Mouse (Mus musculus): ENCODE results near the gene 4930568D16Rik. TPM values are rescaled to one million over a fixed set of nuclear protein-coding genes. Genes with fewer than 3 reads are reported as not detected.
A peak's percentile ranks its signal among the peaks of the same experiment; 100 is the strongest.

4930568D16Rik gene
- polyA plus RNA-seq, 1 experiment from 2014 or later: not detected

DNA sequence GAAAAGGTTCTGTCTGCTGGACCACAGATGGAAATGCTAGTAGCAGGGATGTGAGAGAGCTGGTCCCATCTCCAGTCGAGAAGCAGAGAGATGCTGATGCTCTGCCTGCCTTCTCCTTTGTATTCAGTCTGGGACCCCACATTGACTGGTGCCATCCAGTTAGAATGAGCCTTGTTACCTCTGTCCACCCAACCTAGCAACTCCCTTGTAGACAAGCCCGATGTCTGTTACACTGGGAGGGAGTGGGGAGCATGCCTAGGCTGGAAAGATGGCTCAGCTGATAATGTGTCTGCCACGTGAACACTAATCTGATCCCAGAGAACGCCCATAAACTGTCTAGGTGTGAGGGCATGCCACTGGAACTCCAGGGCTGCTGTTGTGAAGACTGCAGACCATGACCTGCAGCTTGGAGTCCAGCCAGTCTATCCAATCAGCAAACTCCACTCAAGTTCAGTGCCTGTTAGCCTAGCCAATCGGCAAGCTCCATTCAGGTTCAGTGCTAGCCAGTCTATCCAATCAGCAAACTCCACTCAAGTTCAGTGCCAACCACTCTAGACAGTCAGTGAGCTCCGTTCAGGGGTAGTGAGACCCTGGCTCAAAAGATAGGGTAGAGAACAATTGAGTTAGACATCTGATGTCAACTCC is 30.8 kb upstream of the 4930568D16Rik start:
- no peak overlapping the region for H3K27ac ChIP-seq
- ATAC-seq (replicated peaks; ENCODE audit: low FRiP score, low read depth): no peak; the same call in 1 of the 2 replicates
- H3K4me2 ChIP-seq (ENCODE audit: low read length): no peak overlapping the region
- no peak for DNase-seq (ENCODE audit: low spot score)
- H3K4me3 ChIP-seq (replicated peaks; ENCODE audit: low read depth, low read length): no peak overlapping the region
- 65% methylated on average over 6 of the region's 6 CpGs for WGBS
- H3K27me3 ChIP-seq (ENCODE audit: insufficient read depth, low read length): no peaks in the 10 kb centered on the region
- no peak overlapping the region for H3K9ac ChIP-seq (ENCODE audit: low read depth, low read length)
- no peak for TF ChIP-seq CTCF (IDR thresholded peaks at IDR 0.05; ENCODE audit: low read depth)
- H3K36me3 ChIP-seq (ENCODE audit: insufficient read depth, low read length): peaks cover 6% of the 10 kb centered on the region; the same call in 1 of the 2 replicates
- no peaks in the 10 kb centered on the region for H3K4me1 ChIP-seq (replicated peaks; ENCODE audit: insufficient read depth, low read length)
- H3K9me3 ChIP-seq (replicated peaks; ENCODE audit: low read length): no peaks in the 10 kb centered on the region

DNA sequence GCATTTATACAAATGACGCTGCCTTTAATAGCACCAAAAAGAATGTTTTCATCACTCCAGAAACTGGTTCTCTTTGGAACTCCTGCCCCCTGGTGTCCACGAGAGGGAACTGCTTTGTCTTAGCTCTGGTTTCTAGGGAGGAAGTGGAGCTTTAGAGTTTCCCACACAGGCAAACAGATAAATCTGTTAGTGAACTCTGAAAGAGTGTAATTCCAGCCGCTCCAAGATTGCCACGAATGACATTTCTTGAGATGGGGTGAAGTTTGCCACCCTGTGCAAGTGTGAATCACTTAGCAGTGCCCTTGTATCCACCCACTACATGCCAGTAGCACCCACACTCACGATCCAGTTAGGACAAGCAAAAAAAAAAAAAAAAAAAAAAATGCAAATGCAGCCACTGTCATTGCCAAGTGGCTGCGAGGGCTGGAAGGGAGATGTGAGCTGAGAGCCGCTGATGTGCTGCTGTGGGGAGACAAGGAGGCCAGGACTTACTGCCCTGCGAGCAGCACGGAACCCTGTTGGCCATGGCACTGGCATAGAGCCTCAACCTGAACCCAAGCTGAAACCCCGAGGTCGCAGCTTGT is 30.2 kb upstream of the 4930568D16Rik start:
- no peak for ATAC-seq (replicated peaks; ENCODE audit: low FRiP score, low read depth)
- Histone ChIP-seq H3K9ac (ENCODE audit: low read depth, low read length) (no peak overlapping the region), H3K36me3 (ENCODE audit: insufficient read depth, low read length) (peaks cover 6% of the 10 kb centered on the region; the same call in 1 of the 2 replicates), H3K9me3 (replicated peaks; ENCODE audit: low read length) (no peaks in the 10 kb centered on the region), H3K4me1 (replicated peaks; ENCODE audit: insufficient read depth, low read length) (no peaks in the 10 kb centered on the region), H3K4me2 (ENCODE audit: low read length) (no peak overlapping the region), H3K4me3 (replicated peaks; ENCODE audit: low read depth, low read length) (no peak overlapping the region), H3K27ac (no peak overlapping the region), H3K27me3 (ENCODE audit: insufficient read depth, low read length) (no peaks in the 10 kb centered on the region)
- 45% methylated on average over 11 of the region's 11 CpGs for WGBS
- peak; percentile 90 for TF ChIP-seq CTCF (IDR thresholded peaks at IDR 0.05; ENCODE audit: low read depth)
- DNase-seq (ENCODE audit: low spot score): peak; percentile 92

DNA sequence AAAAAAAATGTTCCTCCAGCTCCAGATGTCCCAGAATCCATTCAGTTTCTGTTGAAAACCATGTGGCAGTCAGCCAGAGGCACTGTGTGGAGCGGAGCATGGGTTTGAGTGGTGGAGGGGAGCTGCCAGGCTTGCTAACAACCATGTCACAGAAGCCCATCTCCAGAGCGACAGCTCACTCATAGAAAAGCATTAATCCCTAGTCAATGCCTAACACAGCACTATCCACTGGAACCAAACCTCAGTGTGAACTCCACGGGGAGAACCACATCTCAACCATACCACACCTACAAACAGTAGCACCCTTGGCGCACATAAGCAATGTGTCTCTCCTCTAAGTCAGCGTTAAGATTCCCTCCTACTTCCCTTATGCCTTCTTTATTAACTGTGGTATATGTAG is 29.6 kb upstream of the 4930568D16Rik start, which contains the start of gene 4930402F06Rik:
Gene 4930402F06Rik, minus strand, starts transcription at position 80 of the 400 bp plus-strand sequence.
- WGBS: 70% methylated on average over 5 of the region's 5 CpGs
- Histone ChIP-seq H3K27me3 (ENCODE audit: insufficient read depth, low read length) (no peaks in the 10 kb centered on the region), H3K4me3 (replicated peaks; ENCODE audit: low read depth, low read length) (no peak within 1 kb of the TSS), H3K36me3 (ENCODE audit: insufficient read depth, low read length) (peaks cover 6% of the 10 kb centered on the region; the same call in 1 of the 2 replicates), H3K27ac (no peak within 1 kb of the TSS), H3K9ac (ENCODE audit: low read depth, low read length) (no peak within 1 kb of the TSS), H3K4me1 (replicated peaks; ENCODE audit: insufficient read depth, low read length) (no peaks in the 10 kb centered on the region), H3K4me2 (ENCODE audit: low read length) (no peak within 1 kb of the TSS), H3K9me3 (replicated peaks; ENCODE audit: low read length) (no peaks in the 10 kb centered on the region)
- DNase-seq (ENCODE audit: low spot score) (no peak), ATAC-seq (replicated peaks; ENCODE audit: low FRiP score, low read depth) (no peak)
- no peak for TF ChIP-seq CTCF (IDR thresholded peaks at IDR 0.05; ENCODE audit: low read depth)

DNA sequence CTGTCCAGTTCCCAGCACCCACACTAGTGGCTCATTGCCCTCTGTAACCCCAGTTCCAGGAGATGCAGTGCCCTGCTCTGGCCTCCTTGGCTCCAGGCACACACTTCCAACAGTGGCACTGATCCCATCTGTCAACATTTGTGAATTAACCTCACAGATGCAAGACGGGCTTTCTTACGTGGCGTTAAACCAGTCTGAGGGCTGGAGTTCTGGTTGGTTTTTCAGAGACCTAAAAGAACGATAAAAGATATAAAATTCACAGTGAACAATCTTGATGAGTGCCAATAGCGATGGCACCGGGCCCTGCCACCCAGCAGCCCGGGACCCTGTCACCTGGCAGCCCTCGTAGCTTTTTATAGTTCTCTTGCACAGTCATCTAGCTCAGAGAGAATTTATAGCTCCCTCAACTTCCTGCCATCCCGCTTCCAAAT is 17.9 kb upstream of the 4930568D16Rik start:
- Histone ChIP-seq H3K27ac (no peak overlapping the region), H3K9me3 (replicated peaks; ENCODE audit: low read length) (peaks cover 5% of the 10 kb centered on the region; the same call in 1 of the 2 replicates), H3K4me3 (replicated peaks; ENCODE audit: low read depth, low read length) (no peak overlapping the region), H3K9ac (ENCODE audit: low read depth, low read length) (no peak overlapping the region), H3K4me2 (ENCODE audit: low read length) (no peak overlapping the region), H3K36me3 (ENCODE audit: insufficient read depth, low read length) (no peaks in the 10 kb centered on the region), H3K27me3 (ENCODE audit: insufficient read depth, low read length) (no peaks in the 10 kb centered on the region), H3K4me1 (replicated peaks; ENCODE audit: insufficient read depth, low read length) (no peaks in the 10 kb centered on the region)
- no peak for TF ChIP-seq CTCF (IDR thresholded peaks at IDR 0.05; ENCODE audit: low read depth)
- WGBS: 38% methylated on average over 9 of the region's 9 CpGs
- DNase-seq (ENCODE audit: low spot score): no peak
- ATAC-seq (replicated peaks; ENCODE audit: low FRiP score, low read depth): no peak

DNA sequence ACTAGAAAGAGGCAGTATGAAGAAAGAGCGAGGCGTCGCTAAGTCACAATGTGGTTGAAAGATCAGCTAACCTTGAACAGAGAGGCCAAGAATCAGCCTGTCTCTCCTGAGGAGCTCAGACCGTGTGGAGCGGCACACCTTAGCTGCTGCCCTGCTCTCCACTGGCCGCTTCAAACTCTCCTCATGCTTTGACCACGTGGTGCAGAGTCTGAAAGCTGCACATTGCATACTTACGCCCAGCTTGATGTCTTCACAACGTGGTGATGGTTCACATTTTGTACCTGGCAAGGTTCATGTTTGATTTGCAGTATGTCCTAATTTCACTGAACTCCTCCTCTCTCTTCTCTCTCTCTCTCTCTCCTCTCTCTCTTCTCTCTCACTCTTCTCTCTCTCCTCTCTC is 11.8 kb upstream of the 4930568D16Rik start:
- no peak overlapping the region for H3K4me3 ChIP-seq (replicated peaks; ENCODE audit: low read depth, low read length)
- H3K9me3 ChIP-seq (replicated peaks; ENCODE audit: low read length): no peaks in the 10 kb centered on the region
- ATAC-seq (replicated peaks; ENCODE audit: low FRiP score, low read depth) (no peak), DNase-seq (ENCODE audit: low spot score) (no peak)
- no peak overlapping the region for H3K9ac ChIP-seq (ENCODE audit: low read depth, low read length)
- TF ChIP-seq CTCF (IDR thresholded peaks at IDR 0.05; ENCODE audit: low read depth): no peak
- no peaks in the 10 kb centered on the region for H3K36me3 ChIP-seq (ENCODE audit: insufficient read depth, low read length)
- H3K27ac ChIP-seq: no peak overlapping the region
- no peak overlapping the region for H3K4me2 ChIP-seq (ENCODE audit: low read length)
- no peaks in the 10 kb centered on the region for H3K4me1 ChIP-seq (replicated peaks; ENCODE audit: insufficient read depth, low read length)
- no peaks in the 10 kb centered on the region for H3K27me3 ChIP-seq (ENCODE audit: insufficient read depth, low read length)
- 69% methylated on average over 9 of the region's 9 CpGs for WGBS

DNA sequence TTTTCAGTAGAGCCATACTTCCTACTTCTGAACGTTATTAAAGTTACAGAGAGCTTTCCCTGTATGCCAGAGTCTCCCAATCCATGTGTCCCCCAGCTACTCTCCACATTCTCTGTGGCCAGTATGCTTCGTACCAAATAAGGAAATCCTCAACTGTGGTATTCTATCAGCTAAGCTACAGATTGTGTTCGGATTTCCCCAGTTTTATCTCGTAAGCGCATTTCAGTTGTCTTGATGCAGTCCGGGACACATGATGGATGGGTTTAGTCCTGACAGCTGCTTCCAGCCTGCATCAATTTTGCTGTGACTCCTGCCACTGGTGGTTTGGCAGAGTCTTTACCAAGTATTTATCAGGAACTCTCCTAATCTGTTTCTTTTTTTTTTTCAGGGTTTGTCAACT is 10.1 kb upstream of the 4930568D16Rik start:
- WGBS: 28% methylated on average over 6 of the region's 6 CpGs
- no peak overlapping the region for H3K4me3 ChIP-seq (replicated peaks; ENCODE audit: low read depth, low read length)
- no peak overlapping the region for H3K9ac ChIP-seq (ENCODE audit: low read depth, low read length)
- H3K27ac ChIP-seq: no peak overlapping the region
- H3K36me3 ChIP-seq (ENCODE audit: insufficient read depth, low read length): no peaks in the 10 kb centered on the region
- TF ChIP-seq CTCF (IDR thresholded peaks at IDR 0.05; ENCODE audit: low read depth): no peak
- H3K27me3 ChIP-seq (ENCODE audit: insufficient read depth, low read length): no peaks in the 10 kb centered on the region
- no peaks in the 10 kb centered on the region for H3K9me3 ChIP-seq (replicated peaks; ENCODE audit: low read length)
- no peaks in the 10 kb centered on the region for H3K4me1 ChIP-seq (replicated peaks; ENCODE audit: insufficient read depth, low read length)
- no peak overlapping the region for H3K4me2 ChIP-seq (ENCODE audit: low read length)
- DNase-seq (ENCODE audit: low spot score): peak; percentile 42
- no peak for ATAC-seq (replicated peaks; ENCODE audit: low FRiP score, low read depth)
